Mouse (Mus musculus) frontal cortex, postnatal 10 days (tissue): ENCODE measurements around the gene Ptcd2.
A peak's percentile ranks its signal among the peaks of the same experiment; 100 is the strongest.
"Not testable (repeated sequence)": the region's sequence is repeated elsewhere in the genome, so short reads cannot be mapped to it uniquely, and the experiment has no call there.

Experiments used
- DNase-seq, 2 experiments: peaks; one replicate each; pipeline ENCODE4 v3.0.0; 2022; ENCODE audit warnings: low spot score in 2 of 2, mixed read lengths in 1 of 2

Ptcd2 gene

GRCm38 (mm10) chr13:99355861-99356260 lies 11.4 kb upstream of the Ptcd2 start:
- no peak for DNase-seq

GRCm38 (mm10) chr13:99355072-99355471 lies 10.6 kb upstream of the Ptcd2 start:
- no peak for DNase-seq

- no peak for DNase-seq
Observed at GRCm38 (mm10) chr13:99353490-99353851, 9.0 kb upstream of the Ptcd2 start.

- DNase-seq = peak; percentile 95 to 96
Observed at GRCm38 (mm10) chr13:99352758-99353489, 8.4 kb upstream of the Ptcd2 start.

GRCm38 (mm10) chr13:99351596-99351995 lies 7.1 kb upstream of the Ptcd2 start:
- no peak for DNase-seq

GRCm38 (mm10) chr13:99351186-99351585 lies 6.7 kb upstream of the Ptcd2 start:
- DNase-seq = no peak

- no peak for DNase-seq
Observed at GRCm38 (mm10) chr13:99350009-99350408, 5.5 kb upstream of the Ptcd2 start.

GRCm38 (mm10) chr13:99343876-99344598 lies 468 bp downstream of the Ptcd2 start:
- no peak for DNase-seq

GRCm38 (mm10) chr13:99341504-99341903 lies 3.0 kb downstream of the Ptcd2 start:
- no peak for DNase-seq

GRCm38 (mm10) chr13:99337510-99337909 lies 7.0 kb downstream of the Ptcd2 start:
- no peak for DNase-seq

GRCm38 (mm10) chr13:99331255-99331654 lies 13.2 kb downstream of the Ptcd2 start:
- no peak for DNase-seq

GRCm38 (mm10) chr13:99324337-99324685 lies 20.2 kb downstream of the Ptcd2 start:
- DNase-seq = not testable (repeated sequence)

- no peak for DNase-seq
Observed at GRCm38 (mm10) chr13:99323632-99324336, 20.7 kb downstream of the Ptcd2 start.

- not testable (repeated sequence) for DNase-seq
Observed at GRCm38 (mm10) chr13:99322915-99323314, 21.6 kb downstream of the Ptcd2 start.

- DNase-seq = no peak
Observed at GRCm38 (mm10) chr13:99320453-99320852, 24.1 kb downstream of the Ptcd2 start.

- peak in 1 of 2 experiments; percentile 32 for DNase-seq
Observed at GRCm38 (mm10) chr13:99317058-99317457, 27.4 kb downstream of the Ptcd2 start.

GRCm38 (mm10) chr13:99316366-99316765 lies 28.1 kb downstream of the Ptcd2 start:
- DNase-seq = no peak

- DNase-seq = no peak
Observed at GRCm38 (mm10) chr13:99314657-99315181, 29.8 kb downstream of the Ptcd2 start.

GRCm38 (mm10) chr13:99314098-99314497 lies 30.4 kb downstream of the Ptcd2 start:
- DNase-seq = no peak

- DNase-seq = no peak
Observed at GRCm38 (mm10) chr13:99308393-99308792, 36.1 kb downstream of the Ptcd2 start.

- no peak for DNase-seq
Observed at GRCm38 (mm10) chr13:99307930-99308359, 36.6 kb downstream of the Ptcd2 start.

GRCm38 (mm10) chr13:99306164-99306563 lies 38.3 kb downstream of the Ptcd2 start:
- no peak for DNase-seq
